Mouse (Mus musculus): ENCODE measurements around the gene Tmem164.

GRCm38 (mm10) chrX:142827644-142828043 is 146.4 kb downstream of the Tmem164 start:
- TF ChIP-seq CTCF (IDR thresholded peaks at IDR 0.05; ENCODE audit: borderline replicate concordance, extremely low read depth, insufficient read depth, insufficient read length), result no peak
- TF ChIP-seq POLR2A (IDR thresholded peaks at IDR 0.05; ENCODE audit: borderline replicate concordance, extremely low read depth, insufficient read depth, insufficient read length, poor library complexity, severe bottlenecking), result no peak
